Mouse (Mus musculus) heart, adult 2 months (tissue): ENCODE results near the gene Mcu. TPM values are rescaled to one million over a fixed set of nuclear protein-coding genes. Genes with fewer than 3 reads are reported as not detected.

Experiments used
- DNase-seq, 2 experiments: peaks; one replicate each; pipeline ENCODE4 v3.0.0; 2021
- H3K27ac ChIP-seq: fragments of 200-600 bp; 2 replicates; pipeline ENCODE4 v1.8.1; 2022
- H3K27me3 ChIP-seq: fragments of 200-500 bp; 2 replicates; pipeline ENCODE4 v1.6.1; 2012; ENCODE audit warnings: mild to moderate bottlenecking, low read length, inconsistent platforms, mixed read lengths; ENCODE audit not compliant: control insufficient read depth, insufficient read depth
- H3K36me3 ChIP-seq: fragments of 200-500 bp; 2 replicates; pipeline ENCODE4 v1.6.1; 2012; ENCODE audit warnings: low read length, inconsistent platforms; ENCODE audit not compliant: control insufficient read depth, insufficient read depth
- H3K4me1 ChIP-seq: fragments of 200-500 bp; 2 replicates; pipeline ENCODE4 v1.6.1; 2011; ENCODE audit warnings: low read length; ENCODE audit not compliant: control insufficient read depth, insufficient read depth
- H3K4me3 ChIP-seq: fragments of 200-600 bp; 2 replicates; pipeline ENCODE4 v1.8.1; 2022
- H3K79me2 ChIP-seq: fragments of 200-500 bp; replicated peaks from 2 replicates; pipeline ENCODE4 v1.6.1; 2012; ENCODE audit warnings: mild to moderate bottlenecking, inconsistent platforms, low read length, moderate library complexity, mixed read lengths; ENCODE audit not compliant: control insufficient read depth, insufficient read depth
- H3K9ac ChIP-seq: fragments of 200-500 bp; 2 replicates; pipeline ENCODE4 v1.6.1; 2012; ENCODE audit warnings: low read depth, mild to moderate bottlenecking, control low read depth, inconsistent platforms, low read length, mixed read lengths
- CTCF ChIP-seq: fragments of 200-600 bp; IDR thresholded peaks from 2 replicates; pipeline ENCODE4 v1.8.1; 2022; ENCODE audit warnings: antibody characterized with exemption, mild to moderate bottlenecking, moderate library complexity
- EP300 ChIP-seq: fragments of 200-500 bp; IDR thresholded peaks from 2 replicates; pipeline ENCODE4 v1.6.1; 2011; ENCODE audit warnings: low read depth, low read length, control low read depth; ENCODE audit not compliant: insufficient read depth
- POLR2A ChIP-seq: fragments of 200-500 bp; IDR thresholded peaks from 2 replicates; pipeline ENCODE4 v1.6.1; 2011; ENCODE audit warnings: mild to moderate bottlenecking, low read depth, low read length, control low read depth; ENCODE audit not compliant: insufficient read depth
- WGBS: fragments of 180-500 bp; shearing (Covaris S2); methylation state at CpG from one replicate; pipeline ENCODE4 v1.1.7; 2018; 5-methylcytosine and 5-hydroxymethylcytosine counted together
- intact Hi-C: fragments of 180-260 bp; cut with DNase I; formaldehyde crosslinking; loops from one replicate; pipeline ENCODE4 v1.15.1; 2025
- polyA plus RNA-seq: library from polyadenylated mRNA; depleted of rRNA; stranded (reverse); fragments of >200 nt; gene quantifications from 2 replicates; pipeline ENCODE4 v1.2.3, GENCODE M21; 2012
- total RNA-seq, 2 experiments: library from RNA; stranded (reverse); gene quantifications; 2 replicates each; pipeline ENCODE4 v1.2.3; 2021

The Mcu gene
- total and polyA plus RNA-seq, 3 experiments: 10.4 to 21.6 (median 20.0) TPM

GRCm38 (mm10) chr10:59446911-59447437, 169.5 kb downstream of the Mcu start:
- TF ChIP-seq CTCF: no peak
- no peak for TF ChIP-seq EP300
- no peak for TF ChIP-seq POLR2A
- intact Hi-C loops: no loop called here
- DNase-seq: no peak
- Histone ChIP-seq H3K9ac (no peak overlapping the region), H3K4me1 (peaks cover 4% of the 10 kb centered on the region), H3K27ac (no peak overlapping the region), H3K27me3 (no peaks in the 10 kb centered on the region), H3K79me2 (no peaks in the 10 kb centered on the region), H3K36me3 (0 out of 2 replicates have a peak, but pooled peaks cover 2% of the 10 kb centered on the region), H3K4me3 (no peak overlapping the region)
- WGBS: 57% methylated on average over 10 of the region's 10 CpGs

GRCm38 (mm10) chr10:59444635-59445034, 171.9 kb downstream of the Mcu start:
- Histone ChIP-seq H3K36me3 (peaks cover 7% of the 10 kb centered on the region), H3K27me3 (no peaks in the 10 kb centered on the region), H3K4me3 (no peak overlapping the region), H3K9ac (no peak overlapping the region), H3K4me1 (peaks cover 12% of the 10 kb centered on the region), H3K79me2 (no peaks in the 10 kb centered on the region), H3K27ac (no peak overlapping the region)
- WGBS: 80% methylated on average over 8 of the region's 8 CpGs
- no peak for DNase-seq
- intact Hi-C loops: loop anchor here (5.0 kb wide), 1 partner anchor 173 kb away; the partner anchor contains the start of genes Gm10322 and Mcu
- TF ChIP-seq EP300: no peak
- no peak for TF ChIP-seq POLR2A
- no peak for TF ChIP-seq CTCF

GRCm38 (mm10) chr10:59444106-59444505, 172.4 kb downstream of the Mcu start:
- H3K27me3 ChIP-seq: no peaks in the 10 kb centered on the region
- H3K4me1 ChIP-seq: peaks cover 16% of the 10 kb centered on the region
- H3K79me2 ChIP-seq: no peaks in the 10 kb centered on the region
- H3K27ac ChIP-seq: no peak overlapping the region
- TF ChIP-seq EP300 (no peak), POLR2A (no peak), CTCF (no peak)
- H3K9ac ChIP-seq: no peak overlapping the region
- H3K4me3 ChIP-seq: no peak overlapping the region
- peaks cover 7% of the 10 kb centered on the region for H3K36me3 ChIP-seq
- intact Hi-C loops: loop anchor here (5.0 kb wide), 1 partner anchor 173 kb away; the partner anchor contains the start of genes Gm10322 and Mcu
- DNase-seq: no peak
- 87% methylated on average over 3 of the region's 3 CpGs for WGBS

GRCm38 (mm10) chr10:59443212-59443611, 173.3 kb downstream of the Mcu start:
- no peak overlapping the region for H3K9ac ChIP-seq
- H3K4me3 ChIP-seq: no peak overlapping the region
- DNase-seq: no peak
- H3K79me2 ChIP-seq: no peaks in the 10 kb centered on the region
- H3K36me3 ChIP-seq: peaks cover 7% of the 10 kb centered on the region
- intact Hi-C loops: loop anchor here (5.0 kb wide), 1 partner anchor 174 kb away; the partner anchor contains the start of genes Gm10322 and Mcu
- H3K27me3 ChIP-seq: no peaks in the 10 kb centered on the region
- H3K4me1 ChIP-seq: peaks cover 17% of the 10 kb centered on the region
- no peak overlapping the region for H3K27ac ChIP-seq
- 7% methylated on average over 7 of the region's 7 CpGs for WGBS
- TF ChIP-seq CTCF (no peak), POLR2A (no peak), EP300 (no peak)

GRCm38 (mm10) chr10:59441735-59442134, 174.8 kb downstream of the Mcu start, which contains the start of gene Oit3:
Oit3 (minus strand) TSS chr10:59441778.
- no peak for DNase-seq
- no peaks in the 10 kb centered on the region for H3K79me2 ChIP-seq
- 50% methylated on average over 11 of the region's 11 CpGs for WGBS
- H3K4me3 ChIP-seq: no peak within 1 kb of the TSS
- no peak within 1 kb of the TSS for H3K9ac ChIP-seq
- H3K36me3 ChIP-seq: peaks cover 5% of the 10 kb centered on the region
- H3K27me3 ChIP-seq: no peaks in the 10 kb centered on the region
- peaks cover 17% of the 10 kb centered on the region for H3K4me1 ChIP-seq
- intact Hi-C loops: loop anchor here (5.0 kb wide), 1 partner anchor 176 kb away; the partner anchor contains the start of genes Gm10322 and Mcu
- H3K27ac ChIP-seq: no peak within 1 kb of the TSS
- TF ChIP-seq CTCF: no peak
- TF ChIP-seq POLR2A: no peak
- no peak for TF ChIP-seq EP300

- no peak overlapping the region for H3K4me3 ChIP-seq
- peak overlapping the region; percentile 32 for H3K27ac ChIP-seq
- no peak for DNase-seq
- 33% methylated on average over 6 of the region's 6 CpGs for WGBS
- H3K4me1 ChIP-seq: peaks cover 17% of the 10 kb centered on the region
- H3K79me2 ChIP-seq: no peaks in the 10 kb centered on the region
- peaks cover 5% of the 10 kb centered on the region for H3K36me3 ChIP-seq
- no peak for TF ChIP-seq CTCF
- no peak for TF ChIP-seq POLR2A
- no peak for TF ChIP-seq EP300
- intact Hi-C loops: loop anchor here (5.0 kb wide), 1 partner anchor 177 kb away; the partner anchor contains the start of genes Gm10322 and Mcu
- H3K9ac ChIP-seq: no peak overlapping the region
- H3K27me3 ChIP-seq: no peaks in the 10 kb centered on the region
Observed at GRCm38 (mm10) chr10:59440177-59440576, 176.3 kb downstream of the Mcu start.
